Mouse (Mus musculus): ENCODE measurements around the gene Lrrc66. TPM values are rescaled to one million over a fixed set of nuclear protein-coding genes. Genes with fewer than 3 reads are reported as not detected.

Gene Lrrc66
- polyA plus RNA-seq (2012; ENCODE audit: insufficient read depth, insufficient read length, missing spikeins), result not detected in 2 replicates

- H3K27ac ChIP-seq (replicated peaks; ENCODE audit: low read depth, low read length), result no peak within 1 kb of the TSS
- H3K4me1 ChIP-seq (ENCODE audit: control insufficient read depth, insufficient read depth, insufficient read length, low read length), result no peaks in the 10 kb centered on the region
- no peak within 1 kb of the TSS for H3K4me3 ChIP-seq (ENCODE audit: insufficient read depth, low read depth, low read length)
Observed at GRCm38 (mm10) chr5:73632291-73632690, at the start of gene Lrrc66. Lrrc66 (minus strand) TSS chr5:73632526.

GRCm38 (mm10) chr5:73676626-73677025 is 44.3 kb upstream of the Lrrc66 start:
- H3K27ac ChIP-seq (replicated peaks; ENCODE audit: low read depth, low read length), result no peak overlapping the region
- no peak overlapping the region for H3K4me3 ChIP-seq (ENCODE audit: insufficient read depth, low read depth, low read length)
- no peaks in the 10 kb centered on the region for H3K4me1 ChIP-seq (ENCODE audit: control insufficient read depth, insufficient read depth, insufficient read length, low read length)

GRCm38 (mm10) chr5:73675604-73676003 is 43.3 kb upstream of the Lrrc66 start:
- H3K27ac ChIP-seq (replicated peaks; ENCODE audit: low read depth, low read length), result no peak overlapping the region
- no peak overlapping the region for H3K4me3 ChIP-seq (ENCODE audit: insufficient read depth, low read depth, low read length)

GRCm38 (mm10) chr5:73669386-73669785 is 37.1 kb upstream of the Lrrc66 start:
- no peak overlapping the region for H3K4me3 ChIP-seq (ENCODE audit: insufficient read depth, low read depth, low read length)
- H3K27ac ChIP-seq (replicated peaks; ENCODE audit: low read depth, low read length), result no peak overlapping the region
- H3K4me1 ChIP-seq (ENCODE audit: control insufficient read depth, insufficient read depth, insufficient read length, low read length), result no peaks in the 10 kb centered on the region

More at GRCm38 (mm10) chr5:73675604-73676003, 43.3 kb upstream of the Lrrc66 start:
- H3K4me1 ChIP-seq (ENCODE audit: control insufficient read depth, insufficient read depth, insufficient read length, low read length), result no peaks in the 10 kb centered on the region

- H3K4me3 ChIP-seq (ENCODE audit: insufficient read depth, low read depth, low read length), result no peak overlapping the region
- no peaks in the 10 kb centered on the region for H3K4me1 ChIP-seq (ENCODE audit: control insufficient read depth, insufficient read depth, insufficient read length, low read length)
- H3K27ac ChIP-seq (replicated peaks; ENCODE audit: low read depth, low read length), result no peak overlapping the region
Observed at GRCm38 (mm10) chr5:73667877-73668276, 35.6 kb upstream of the Lrrc66 start.

GRCm38 (mm10) chr5:73666695-73667094 is 34.4 kb upstream of the Lrrc66 start:
- Histone ChIP-seq H3K27ac (replicated peaks; ENCODE audit: low read depth, low read length) (no peak overlapping the region), H3K4me3 (ENCODE audit: insufficient read depth, low read depth, low read length) (no peak overlapping the region)

GRCm38 (mm10) chr5:73651855-73652201 is 19.5 kb upstream of the Lrrc66 start:
- peak overlapping the region; percentile 69 for H3K4me3 ChIP-seq (ENCODE audit: insufficient read depth, low read depth, low read length)
- H3K4me1 ChIP-seq (ENCODE audit: control insufficient read depth, insufficient read depth, insufficient read length, low read length), result peaks cover 4% of the 10 kb centered on the region; the same call in 1 of the 2 replicates
- H3K27ac ChIP-seq (replicated peaks; ENCODE audit: low read depth, low read length), result no peak overlapping the region

More at GRCm38 (mm10) chr5:73666695-73667094, 34.4 kb upstream of the Lrrc66 start:
- no peaks in the 10 kb centered on the region for H3K4me1 ChIP-seq (ENCODE audit: control insufficient read depth, insufficient read depth, insufficient read length, low read length)

GRCm38 (mm10) chr5:73651061-73651854 is 18.9 kb upstream of the Lrrc66 start, which contains the start of gene Spata18:
Spata18 (plus strand) TSS chr5:73651379.
- H3K4me1 ChIP-seq (ENCODE audit: control insufficient read depth, insufficient read depth, insufficient read length, low read length), result peaks cover 4% of the 10 kb centered on the region; the same call in 1 of the 2 replicates
- peak within 1 kb of the TSS; percentile 69 for H3K4me3 ChIP-seq (ENCODE audit: insufficient read depth, low read depth, low read length)
- no peak within 1 kb of the TSS for H3K27ac ChIP-seq (replicated peaks; ENCODE audit: low read depth, low read length)

- H3K4me1 ChIP-seq (ENCODE audit: control insufficient read depth, insufficient read depth, insufficient read length, low read length), result peaks cover 4% of the 10 kb centered on the region; the same call in 1 of the 2 replicates
- peak overlapping the region; percentile 69 for H3K4me3 ChIP-seq (ENCODE audit: insufficient read depth, low read depth, low read length)
Observed at GRCm38 (mm10) chr5:73650365-73650964, 18.1 kb upstream of the Lrrc66 start.

GRCm38 (mm10) chr5:73647261-73647900 is 15.1 kb upstream of the Lrrc66 start, which contains the start of gene Sgcb:
Sgcb (minus strand) TSS chr5:73647790.
- Histone ChIP-seq H3K27ac (replicated peaks; ENCODE audit: low read depth, low read length) (no peak within 1 kb of the TSS; the same call in 1 of the 2 replicates), H3K4me1 (ENCODE audit: control insufficient read depth, insufficient read depth, insufficient read length, low read length) (peaks cover 4% of the 10 kb centered on the region; the same call in 1 of the 2 replicates), H3K4me3 (ENCODE audit: insufficient read depth, low read depth, low read length) (peak within 1 kb of the TSS; percentile 68)

More at GRCm38 (mm10) chr5:73650365-73650964, 18.1 kb upstream of the Lrrc66 start:
- no peak overlapping the region for H3K27ac ChIP-seq (replicated peaks; ENCODE audit: low read depth, low read length)

GRCm38 (mm10) chr5:73642091-73642490 is 9.8 kb upstream of the Lrrc66 start:
- Histone ChIP-seq H3K4me1 (ENCODE audit: control insufficient read depth, insufficient read depth, insufficient read length, low read length) (no peaks in the 10 kb centered on the region), H3K27ac (replicated peaks; ENCODE audit: low read depth, low read length) (no peak overlapping the region), H3K4me3 (ENCODE audit: insufficient read depth, low read depth, low read length) (no peak overlapping the region)

GRCm38 (mm10) chr5:73641058-73641457 is 8.7 kb upstream of the Lrrc66 start:
- no peaks in the 10 kb centered on the region for H3K4me1 ChIP-seq (ENCODE audit: control insufficient read depth, insufficient read depth, insufficient read length, low read length)
- no peak overlapping the region for H3K4me3 ChIP-seq (ENCODE audit: insufficient read depth, low read depth, low read length)
- H3K27ac ChIP-seq (replicated peaks; ENCODE audit: low read depth, low read length), result no peak overlapping the region

- no peak overlapping the region for H3K27ac ChIP-seq (replicated peaks; ENCODE audit: low read depth, low read length)
Observed at GRCm38 (mm10) chr5:73637337-73638107, 5.2 kb upstream of the Lrrc66 start.

GRCm38 (mm10) chr5:73633141-73633540 is 815 bp upstream of the Lrrc66 start:
- Histone ChIP-seq H3K4me3 (ENCODE audit: insufficient read depth, low read depth, low read length) (no peak overlapping the region), H3K27ac (replicated peaks; ENCODE audit: low read depth, low read length) (no peak overlapping the region), H3K4me1 (ENCODE audit: control insufficient read depth, insufficient read depth, insufficient read length, low read length) (no peaks in the 10 kb centered on the region)

More at GRCm38 (mm10) chr5:73637337-73638107, 5.2 kb upstream of the Lrrc66 start:
- Histone ChIP-seq H3K4me3 (ENCODE audit: insufficient read depth, low read depth, low read length) (no peak overlapping the region), H3K4me1 (ENCODE audit: control insufficient read depth, insufficient read depth, insufficient read length, low read length) (no peaks in the 10 kb centered on the region)

Data from brown adipose tissue, adult 24 weeks (tissue).